Mouse (Mus musculus) stomach, embryonic 14.5 days (tissue): Measurements from ENCODE around the gene Mllt10. TPM values are rescaled to one million over a fixed set of nuclear protein-coding genes. Genes with fewer than 3 reads are reported as not detected.

Experiments
- ATAC-seq: fragments of 200-750 bp; cut with Nextera tagmentation; 2 replicates; pipeline ENCODE4 v1.8.0; 2017; ENCODE audit warnings: low read depth, moderate TSS enrichment; ENCODE audit not compliant: insufficient number of reproducible peaks, insufficient read depth, low FRiP score
- H3K27ac ChIP-seq: fragments of 300-500 bp; sonication (generic); 2 replicates; pipeline ENCODE4 v1.5.1; 2014; ENCODE audit warnings: mild to moderate bottlenecking, low read length, moderate library complexity, mixed read lengths
- H3K27me3 ChIP-seq: fragments of 300-500 bp; sonication (generic); 2 replicates; pipeline ENCODE4 v1.6.1; 2014; ENCODE audit warnings: low read length, control low read depth, mixed read lengths; ENCODE audit not compliant: control insufficient read depth, insufficient read depth
- H3K36me3 ChIP-seq: fragments of 300-500 bp; sonication (generic); 2 replicates; pipeline ENCODE4 v1.6.1; 2014; ENCODE audit warnings: mild to moderate bottlenecking, control low read depth, low read length, moderate library complexity, mixed read lengths; ENCODE audit not compliant: control insufficient read depth, insufficient read depth
- H3K4me1 ChIP-seq: fragments of 300-500 bp; sonication (generic); 2 replicates; pipeline ENCODE4 v1.6.1; 2014; ENCODE audit warnings: low read length, control low read depth, mixed read lengths; ENCODE audit not compliant: control insufficient read depth, insufficient read depth
- H3K4me2 ChIP-seq: fragments of 300-500 bp; sonication (generic); replicated peaks from 2 replicates; pipeline ENCODE4 v1.6.1; 2014; ENCODE audit warnings: low read depth, low read length, control low read depth
- H3K4me3 ChIP-seq: fragments of 300-500 bp; sonication (generic); 2 replicates; pipeline ENCODE4 v1.5.1; 2014; ENCODE audit warnings: low read depth, low read length, control low read depth
- H3K9ac ChIP-seq: fragments of 300-500 bp; sonication (generic); replicated peaks from 2 replicates; pipeline ENCODE4 v1.6.1; 2014; ENCODE audit warnings: low read depth, mild to moderate bottlenecking, control low read depth, low read length, moderate library complexity, mixed read lengths
- H3K9me3 ChIP-seq: fragments of 300-500 bp; sonication (generic); 2 replicates; pipeline ENCODE4 v1.6.1; 2016; ENCODE audit warnings: low read depth, low read length, control low read depth; ENCODE audit not compliant: control insufficient read depth
- WGBS: fragments of 180-500 bp; shearing (Covaris S2); extraction: QIAGEN DNeasy Blood & Tissue Kit; methylation state at CpG from one replicate; pipeline ENCODE4 v1.1.7; 2014; 5-methylcytosine and 5-hydroxymethylcytosine counted together
- polyA plus RNA-seq: library from polyadenylated mRNA; unstranded; fragments of >200 nt; fragmentation: Nextera tagmentation; extraction: Ambion mirVana; gene quantifications from 2 replicates; pipeline ENCODE4 v1.2.1, GENCODE M21; 2014

Mllt10 gene
- polyA plus RNA-seq, result 45.0 and 56.9 TPM in 2 replicates

- peak within 1 kb of the TSS; percentile 45 for H3K4me3 ChIP-seq
- peak within 1 kb of the TSS; percentile 99 for H3K27ac ChIP-seq
- peaks cover 15% of the 10 kb centered on the region; the same call in 1 of the 2 replicates for H3K4me1 ChIP-seq
- H3K4me2 ChIP-seq, result peak within 1 kb of the TSS; percentile 96
- H3K27me3 ChIP-seq, result no peaks in the 10 kb centered on the region
- peak within 1 kb of the TSS; percentile 60 for H3K9ac ChIP-seq
- WGBS, result 4% methylated on average over 20 of the region's 20 CpGs
- no peak for ATAC-seq
- H3K36me3 ChIP-seq, result no peaks in the 10 kb centered on the region
- H3K9me3 ChIP-seq, result no peaks in the 10 kb centered on the region
Observed at GRCm38 (mm10) chr2:18055016-18055928, at the start of gene Mllt10. TSS of gene Mllt10 (plus strand) at chr2:18055237.

- H3K9me3 ChIP-seq, result no peaks in the 10 kb centered on the region
- H3K36me3 ChIP-seq, result no peaks in the 10 kb centered on the region
- 86% methylated on average over 6 of the region's 6 CpGs for WGBS
- H3K27me3 ChIP-seq, result no peaks in the 10 kb centered on the region
- ATAC-seq, result no peak
- no peak overlapping the region for H3K9ac ChIP-seq
- no peaks in the 10 kb centered on the region for H3K4me1 ChIP-seq
- no peak overlapping the region for H3K4me2 ChIP-seq
- H3K4me3 ChIP-seq, result no peak overlapping the region
- H3K27ac ChIP-seq, result no peak overlapping the region
Observed at GRCm38 (mm10) chr2:18011226-18011625, 43.8 kb upstream of the Mllt10 start.

- 89% methylated on average over 3 of the region's 3 CpGs for WGBS
- no peak for ATAC-seq
- Histone ChIP-seq H3K4me3 (no peak overlapping the region), H3K27me3 (no peaks in the 10 kb centered on the region), H3K9me3 (no peaks in the 10 kb centered on the region), H3K4me1 (no peaks in the 10 kb centered on the region), H3K36me3 (no peaks in the 10 kb centered on the region), H3K4me2 (no peak overlapping the region), H3K9ac (no peak overlapping the region), H3K27ac (no peak overlapping the region)
Observed at GRCm38 (mm10) chr2:18012866-18013265, 42.2 kb upstream of the Mllt10 start.

GRCm38 (mm10) chr2:18015581-18015980 lies 39.5 kb upstream of the Mllt10 start:
- Histone ChIP-seq H3K4me2 (no peak overlapping the region), H3K36me3 (no peaks in the 10 kb centered on the region), H3K9ac (no peak overlapping the region), H3K4me3 (no peak overlapping the region), H3K4me1 (no peaks in the 10 kb centered on the region), H3K27me3 (no peaks in the 10 kb centered on the region), H3K27ac (no peak overlapping the region), H3K9me3 (no peaks in the 10 kb centered on the region)
- 64% methylated on average over 3 of the region's 3 CpGs for WGBS
- no peak for ATAC-seq

GRCm38 (mm10) chr2:18016639-18017038 lies 38.4 kb upstream of the Mllt10 start:
- H3K27ac ChIP-seq, result no peak overlapping the region
- H3K9ac ChIP-seq, result no peak overlapping the region
- no peak overlapping the region for H3K4me3 ChIP-seq
- no peak overlapping the region for H3K4me2 ChIP-seq
- H3K9me3 ChIP-seq, result no peaks in the 10 kb centered on the region
- no peaks in the 10 kb centered on the region for H3K36me3 ChIP-seq
- H3K27me3 ChIP-seq, result no peaks in the 10 kb centered on the region
- no peak for ATAC-seq
- WGBS, result 100% methylated on average over 1 of the region's 1 CpGs
- no peaks in the 10 kb centered on the region for H3K4me1 ChIP-seq

GRCm38 (mm10) chr2:18017321-18017720 lies 37.7 kb upstream of the Mllt10 start:
- H3K4me3 ChIP-seq, result no peak overlapping the region
- no peak for ATAC-seq
- 93% methylated on average over 6 of the region's 6 CpGs for WGBS

GRCm38 (mm10) chr2:18019122-18019521 lies 35.9 kb upstream of the Mllt10 start:
- Histone ChIP-seq H3K4me2 (no peak overlapping the region), H3K4me1 (no peaks in the 10 kb centered on the region), H3K36me3 (no peaks in the 10 kb centered on the region), H3K4me3 (no peak overlapping the region), H3K27me3 (no peaks in the 10 kb centered on the region), H3K9me3 (no peaks in the 10 kb centered on the region), H3K27ac (no peak overlapping the region), H3K9ac (no peak overlapping the region)
- ATAC-seq, result no peak
- 86% methylated on average over 1 of the region's 1 CpGs for WGBS

More at GRCm38 (mm10) chr2:18017321-18017720, 37.7 kb upstream of the Mllt10 start:
- Histone ChIP-seq H3K4me2 (no peak overlapping the region), H3K9me3 (no peaks in the 10 kb centered on the region), H3K36me3 (no peaks in the 10 kb centered on the region), H3K4me1 (no peaks in the 10 kb centered on the region), H3K9ac (no peak overlapping the region), H3K27ac (no peak overlapping the region), H3K27me3 (no peaks in the 10 kb centered on the region)

GRCm38 (mm10) chr2:18022886-18023285 lies 32.2 kb upstream of the Mllt10 start:
- Histone ChIP-seq H3K36me3 (no peaks in the 10 kb centered on the region), H3K4me2 (no peak overlapping the region), H3K9ac (no peak overlapping the region), H3K27me3 (no peaks in the 10 kb centered on the region), H3K9me3 (no peaks in the 10 kb centered on the region), H3K4me3 (no peak overlapping the region), H3K4me1 (no peaks in the 10 kb centered on the region), H3K27ac (no peak overlapping the region)
- no peak for ATAC-seq
- 56% methylated on average over 1 of the region's 1 CpGs for WGBS
